Mouse (Mus musculus) heart, embryonic 11.5 days (tissue): Measurements from ENCODE around the gene Pgk1. TPM values are rescaled to one million over a fixed set of nuclear protein-coding genes. Genes with fewer than 3 reads are reported as not detected.
"Not testable (repeated sequence)": the region's sequence is repeated elsewhere in the genome, so short reads cannot be mapped to it uniquely, and the experiment has no call there.

ENCODE experiments used
- ATAC-seq: fragments of 200-750 bp; cut with Nextera tagmentation; replicated peaks from 2 replicates; pipeline ENCODE4 v1.8.0; 2017; ENCODE audit warnings: moderate library complexity; ENCODE audit not compliant: insufficient number of reproducible peaks, low FRiP score, low TSS enrichment
- H3K27ac ChIP-seq: fragments of 300-500 bp; sonication (generic); 2 replicates; pipeline ENCODE4 v1.5.1; 2014; ENCODE audit warnings: mild to moderate bottlenecking, low read depth, low read length
- H3K27me3 ChIP-seq: fragments of 300-500 bp; sonication (generic); 2 replicates; pipeline ENCODE4 v1.6.1; 2014; ENCODE audit warnings: mild to moderate bottlenecking, low read length, mixed read lengths; ENCODE audit not compliant: control insufficient read depth, insufficient read depth
- H3K36me3 ChIP-seq: fragments of 300-500 bp; sonication (generic); 2 replicates; pipeline ENCODE4 v1.6.1; 2014; ENCODE audit warnings: mild to moderate bottlenecking, low read length, moderate library complexity, mixed read lengths; ENCODE audit not compliant: control insufficient read depth, insufficient read depth
- H3K4me1 ChIP-seq: fragments of 300-500 bp; sonication (generic); 2 replicates; pipeline ENCODE4 v1.6.1; 2014; ENCODE audit warnings: low read length; ENCODE audit not compliant: control insufficient read depth, insufficient read depth
- H3K4me2 ChIP-seq: fragments of 300-500 bp; sonication (generic); 2 replicates; pipeline ENCODE4 v1.6.1; 2014; ENCODE audit warnings: mild to moderate bottlenecking, moderate library complexity
- H3K4me3 ChIP-seq: fragments of 300-500 bp; sonication (generic); 2 replicates; pipeline ENCODE4 v1.5.1; 2014; ENCODE audit warnings: low read depth, low read length
- H3K9ac ChIP-seq: fragments of 300-500 bp; sonication (generic); 2 replicates; pipeline ENCODE4 v1.6.1; 2014; ENCODE audit warnings: mild to moderate bottlenecking, low read depth, low read length, moderate library complexity
- H3K9me3 ChIP-seq: fragments of 300-500 bp; sonication (generic); replicated peaks from 2 replicates; pipeline ENCODE4 v1.6.1; 2016; ENCODE audit warnings: low read length; ENCODE audit not compliant: control insufficient read depth
- WGBS: fragments of 180-500 bp; shearing (Covaris S2); extraction: QIAGEN DNeasy Blood & Tissue Kit; methylation state at CpG from one replicate; pipeline ENCODE4 v1.1.7; 2014; ENCODE audit not compliant: insufficient replicate concordance; 5-methylcytosine and 5-hydroxymethylcytosine counted together
- polyA plus RNA-seq: library from polyadenylated mRNA; unstranded; fragments of >200 nt; fragmentation: Nextera tagmentation; extraction: Ambion mirVana; gene quantifications from 2 replicates; pipeline ENCODE4 v1.2.1, GENCODE M21; 2014

The Pgk1 gene
- polyA plus RNA-seq, 1 experiment from 2014 or later = 725 TPM

DNA sequence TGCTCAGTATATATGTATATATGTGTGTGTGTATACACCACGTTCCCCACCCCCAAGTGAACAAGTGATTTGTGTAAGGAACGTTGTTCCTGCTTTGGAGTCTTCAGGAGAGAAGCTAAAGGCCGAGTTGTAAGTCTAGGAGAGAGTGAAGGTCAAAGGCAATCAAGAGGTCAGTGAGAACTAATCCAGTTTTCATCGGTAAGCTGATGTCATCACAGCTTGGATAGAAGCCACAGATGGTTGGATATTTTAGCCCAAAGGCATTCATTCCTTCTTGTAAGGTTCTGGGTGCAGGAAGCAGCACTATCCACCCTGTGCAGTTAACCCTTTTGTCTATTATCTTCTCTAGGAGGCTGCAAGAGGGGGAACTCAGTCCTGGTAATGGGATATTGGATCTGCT, 3.2 kb downstream of the Pgk1 start:
- Histone ChIP-seq H3K27ac (no peak overlapping the region), H3K4me3 (peak overlapping the region; percentile 60)
- ATAC-seq = no peak

DNA sequence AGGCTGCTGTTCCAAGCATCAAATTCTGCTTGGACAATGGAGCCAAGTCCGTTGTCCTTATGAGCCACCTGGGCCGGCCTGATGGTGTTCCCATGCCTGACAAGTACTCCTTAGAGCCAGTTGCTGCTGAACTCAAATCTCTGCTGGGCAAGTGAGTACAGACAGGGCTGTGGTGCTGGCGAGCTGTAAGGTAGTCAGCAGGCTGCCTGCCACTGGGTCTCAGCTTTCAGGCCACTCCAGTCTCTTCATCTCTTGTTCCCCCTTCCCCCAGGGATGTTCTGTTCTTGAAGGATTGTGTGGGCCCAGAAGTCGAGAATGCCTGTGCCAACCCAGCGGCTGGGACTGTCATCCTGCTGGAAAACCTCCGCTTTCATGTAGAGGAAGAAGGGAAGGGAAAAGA, 7.5 kb downstream of the Pgk1 start:
- H3K4me3 ChIP-seq, H3K27ac ChIP-seq, H3K4me2 ChIP-seq, H3K27me3 ChIP-seq, H3K9ac ChIP-seq, ATAC-seq, H3K36me3 ChIP-seq, H3K4me1 ChIP-seq, H3K9me3 ChIP-seq: not testable (repeated sequence)
- WGBS = 80% methylated on average over 5 of the region's 6 CpGs

More for the DNA sequence above, 3.2 kb downstream of the Pgk1 start:
- H3K27me3 ChIP-seq = no peaks in the 10 kb centered on the region
- H3K9me3 ChIP-seq = no peaks in the 10 kb centered on the region
- no peaks in the 10 kb centered on the region for H3K36me3 ChIP-seq
- 43% methylated on average over 4 of the region's 4 CpGs for WGBS
- no peak overlapping the region; the same call in 1 of the 2 replicates for H3K9ac ChIP-seq
- peak overlapping the region; percentile 68 for H3K4me2 ChIP-seq
- 0 out of 2 replicates have a peak, but pooled peaks cover 3% of the 10 kb centered on the region for H3K4me1 ChIP-seq

DNA sequence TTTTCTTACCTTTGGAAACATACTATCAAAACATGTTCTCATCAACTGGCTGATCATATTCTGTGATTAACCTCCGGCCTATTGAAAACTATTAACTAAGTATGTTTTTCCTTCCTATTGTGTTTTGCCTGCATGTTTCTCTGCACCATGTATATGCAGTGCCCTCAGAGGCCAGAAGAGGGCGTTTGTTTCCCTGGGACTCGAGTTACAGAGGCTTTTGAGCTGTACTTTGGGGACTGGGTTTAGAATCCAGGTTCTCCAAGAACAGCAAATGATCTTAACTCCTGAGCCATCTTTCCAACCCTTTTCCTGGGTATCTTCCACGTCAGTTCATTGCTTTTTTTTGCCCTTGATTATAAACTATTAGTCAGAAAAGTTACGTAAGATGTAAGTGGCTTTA, 10.4 kb downstream of the Pgk1 start:
- Histone ChIP-seq H3K4me1 (no peaks in the 10 kb centered on the region), H3K27ac (no peak overlapping the region), H3K27me3 (no peaks in the 10 kb centered on the region), H3K4me3 (no peak overlapping the region), H3K9me3 (no peaks in the 10 kb centered on the region), H3K36me3 (peaks cover 9% of the 10 kb centered on the region), H3K9ac (no peak overlapping the region), H3K4me2 (no peak overlapping the region)
- ATAC-seq = no peak
- 69% methylated on average over 5 of the region's 5 CpGs for WGBS

DNA sequence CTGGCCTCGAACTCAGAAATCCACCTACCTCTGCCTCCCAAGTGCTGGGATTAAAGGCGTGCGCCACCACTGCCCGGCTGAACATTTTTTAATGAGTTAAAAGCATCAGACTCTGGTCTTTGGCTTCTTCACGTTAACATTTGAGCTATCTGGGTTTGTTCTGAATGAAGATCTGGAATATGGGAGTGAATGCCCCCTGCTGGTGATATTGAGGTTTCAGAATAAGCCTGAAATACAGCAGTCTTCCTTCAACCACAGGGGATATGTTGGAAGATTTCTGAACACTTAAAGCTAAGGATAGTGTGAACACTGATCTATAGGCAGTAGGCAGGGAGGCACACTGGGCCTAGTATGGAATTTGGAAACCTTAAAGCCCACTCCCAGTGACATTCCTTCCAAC, 12.0 kb downstream of the Pgk1 start:
- no peak for ATAC-seq

DNA sequence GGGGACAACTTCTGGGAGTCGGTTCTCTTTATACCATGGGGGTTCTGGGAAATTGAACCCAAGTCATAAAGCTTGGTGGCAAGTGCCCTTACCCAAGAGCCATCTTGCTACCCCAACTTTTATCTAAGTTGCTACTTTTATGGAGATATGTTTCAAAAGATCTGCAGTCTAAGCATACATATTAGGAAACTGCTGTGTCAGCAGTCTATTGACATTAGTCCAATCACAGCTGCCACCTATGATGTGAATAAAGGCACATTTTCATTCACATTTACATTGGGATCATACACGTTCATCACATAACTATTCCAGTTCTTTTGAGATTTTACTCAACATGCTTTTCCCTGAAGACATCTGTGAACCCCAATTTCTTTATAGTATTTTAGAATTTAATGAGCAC, 22.2 kb downstream of the Pgk1 start:
- no peak for ATAC-seq
- H3K27ac ChIP-seq = no peak overlapping the region
- no peak overlapping the region for H3K9ac ChIP-seq
- H3K27me3 ChIP-seq = no peaks in the 10 kb centered on the region
- H3K4me1 ChIP-seq = no peaks in the 10 kb centered on the region
- H3K36me3 ChIP-seq = no peaks in the 10 kb centered on the region
- no peaks in the 10 kb centered on the region for H3K9me3 ChIP-seq
- WGBS = 80% methylated on average over 2 of the region's 2 CpGs
- H3K4me3 ChIP-seq = no peak overlapping the region
- H3K4me2 ChIP-seq = no peak overlapping the region

More for the DNA sequence above, 12.0 kb downstream of the Pgk1 start:
- H3K9me3 ChIP-seq = no peaks in the 10 kb centered on the region
- peaks cover 9% of the 10 kb centered on the region for H3K36me3 ChIP-seq
- H3K27me3 ChIP-seq = no peaks in the 10 kb centered on the region
- H3K27ac ChIP-seq = no peak overlapping the region
- no peak overlapping the region for H3K4me2 ChIP-seq
- WGBS = 80% methylated on average over 5 of the region's 5 CpGs
- no peaks in the 10 kb centered on the region for H3K4me1 ChIP-seq
- no peak overlapping the region for H3K4me3 ChIP-seq
- H3K9ac ChIP-seq = no peak overlapping the region

DNA sequence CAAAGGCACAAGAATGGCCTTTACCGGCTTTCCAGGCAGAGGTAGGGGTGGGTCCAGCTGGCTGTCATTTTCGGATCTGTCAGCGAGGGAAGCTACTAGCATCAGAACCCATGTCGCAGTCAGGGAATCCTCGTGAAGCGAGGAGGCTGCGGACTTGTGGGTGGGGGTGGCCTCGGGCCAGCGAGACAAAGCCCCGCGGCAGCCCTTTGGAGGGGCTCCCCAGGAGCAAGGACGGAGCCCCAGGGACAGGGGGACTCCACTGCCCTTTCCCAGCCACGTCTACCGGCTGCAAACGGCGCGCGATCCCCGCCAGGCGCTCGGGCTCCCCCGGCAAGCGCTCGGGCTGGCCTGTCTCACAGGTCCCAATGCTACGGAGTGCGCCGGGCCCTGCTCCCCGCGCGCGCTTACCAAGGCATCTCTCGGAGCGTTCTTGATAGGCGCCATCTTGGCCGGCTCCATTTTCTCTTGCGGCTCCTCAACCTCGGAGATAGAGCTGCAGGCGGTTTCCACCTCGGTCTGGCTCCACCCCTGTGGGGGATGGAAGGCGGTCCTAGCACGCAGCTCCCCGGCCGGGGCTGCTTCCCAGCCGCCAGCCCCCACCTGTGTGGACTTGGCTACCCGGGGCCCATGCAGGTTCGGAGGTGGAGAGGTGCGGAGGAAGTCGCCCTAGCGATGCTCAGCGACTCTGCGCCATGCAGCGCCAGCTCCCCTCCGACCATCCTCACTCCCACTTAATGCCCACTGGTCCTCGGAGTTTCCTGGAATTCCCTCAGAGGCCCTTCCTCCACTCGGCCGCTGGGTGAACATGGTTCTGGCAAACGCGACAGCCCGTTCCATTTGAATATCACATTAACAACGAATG, 32.5 kb downstream of the Pgk1 start:
- ATAC-seq = peak; percentile 86
- H3K27me3 ChIP-seq = no peaks in the 10 kb centered on the region
- peak overlapping the region; percentile 59 for H3K4me3 ChIP-seq
- WGBS = 16% methylated on average over 55 of the region's 60 CpGs
- H3K27ac ChIP-seq = no peak overlapping the region
- no peaks in the 10 kb centered on the region for H3K9me3 ChIP-seq
- peak overlapping the region; percentile 60 for H3K4me2 ChIP-seq
- no peaks in the 10 kb centered on the region for H3K36me3 ChIP-seq
- H3K4me1 ChIP-seq = no peaks in the 10 kb centered on the region
- H3K9ac ChIP-seq = peak overlapping the region; percentile 78

DNA sequence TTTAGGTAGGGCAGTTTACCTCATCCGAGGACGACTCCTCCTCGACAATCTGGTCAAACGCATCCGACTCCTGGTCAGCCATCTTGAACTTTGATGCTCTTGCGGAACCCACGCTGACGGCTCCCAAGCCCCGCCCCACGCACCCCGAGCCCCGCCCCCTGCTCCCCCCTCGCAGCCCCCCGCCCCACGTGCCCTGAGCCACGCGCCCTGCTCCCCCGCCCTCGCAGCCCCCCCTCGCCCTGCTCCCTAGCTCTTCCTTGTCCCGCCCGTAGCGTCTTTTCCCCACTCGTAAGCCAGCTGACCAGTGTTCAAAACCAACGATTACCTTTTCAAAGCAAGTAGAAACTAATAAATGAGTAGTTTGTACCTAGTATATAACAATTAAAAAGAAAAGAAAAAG, 34.2 kb downstream of the Pgk1 start, which contains the start of gene Taf9b:
TSS of gene Taf9b (minus strand) at position 101 of the 400 bp plus-strand sequence.
- Histone ChIP-seq H3K4me2 (peak within 1 kb of the TSS; percentile 60), H3K9ac (peak within 1 kb of the TSS; percentile 78; the same call in 1 of the 2 replicates), H3K9me3 (no peaks in the 10 kb centered on the region), H3K4me3 (peak within 1 kb of the TSS; percentile 59; the same call in 1 of the 2 replicates), H3K27ac (no peak within 1 kb of the TSS), H3K4me1 (no peaks in the 10 kb centered on the region), H3K27me3 (no peaks in the 10 kb centered on the region), H3K36me3 (no peaks in the 10 kb centered on the region)
- ATAC-seq = no peak
- WGBS = 82% methylated on average over 23 of the region's 25 CpGs
